Mouse (Mus musculus) cortical plate, adult 2 months (tissue): ENCODE data around the gene Itgb2l.

ENCODE experiments used
- CTCF ChIP-seq: fragments of 200-500 bp; IDR thresholded peaks from 2 replicates; pipeline ENCODE4 v1.5.1; 2011; ENCODE audit warnings: mild to moderate bottlenecking, control low read depth, low read length; ENCODE audit not compliant: insufficient read depth; ENCODE audit errors: extremely low read depth
- POLR2A ChIP-seq: fragments of 200-500 bp; IDR thresholded peaks from 2 replicates; pipeline ENCODE4 v1.6.1; 2011; ENCODE audit warnings: mild to moderate bottlenecking, low read length, control low read depth; ENCODE audit not compliant: insufficient read depth; ENCODE audit errors: extremely low read depth

- TF ChIP-seq CTCF, result no peak
- no peak for TF ChIP-seq POLR2A
Measured at GRCm38 (mm10) chr16:96429046-96429445, 14.4 kb downstream of the Itgb2l start.
